Mouse (Mus musculus) liver, embryonic 15.5 days (tissue): ENCODE measurements at regions not wholly inside any gene's neighbourhood (a gene's known extent, or its start where the extent isn't known, plus 50 kb on each side); places are given as distances from the start of the nearest gene placed in this dataset.

Experiments used
- ATAC-seq: fragments of 200-750 bp; cut with Nextera tagmentation; 2 replicates; pipeline ENCODE4 v1.8.0; 2017; ENCODE audit warnings: moderate number of reproducible peaks, mild to moderate bottlenecking, moderate library complexity; ENCODE audit not compliant: insufficient read depth
- H3K27ac ChIP-seq: fragments of 300-500 bp; sonication (generic); replicated peaks from 2 replicates; pipeline ENCODE4 v1.5.1; 2015; ENCODE audit warnings: mild to moderate bottlenecking, inconsistent platforms
- H3K27me3 ChIP-seq: fragments of 300-500 bp; sonication (generic); 2 replicates; pipeline ENCODE4 v1.6.1; 2015; ENCODE audit warnings: mild to moderate bottlenecking, inconsistent platforms
- H3K36me3 ChIP-seq: fragments of 300-500 bp; sonication (generic); replicated peaks from 2 replicates; pipeline ENCODE4 v1.6.1; 2015; ENCODE audit warnings: moderate library complexity, mild to moderate bottlenecking, inconsistent platforms
- H3K4me1 ChIP-seq: fragments of 300-500 bp; sonication (generic); replicated peaks from 2 replicates; pipeline ENCODE4 v1.6.1; 2015; ENCODE audit warnings: inconsistent platforms
- H3K4me2 ChIP-seq: fragments of 300-500 bp; sonication (generic); 2 replicates; pipeline ENCODE4 v1.6.1; 2015; ENCODE audit warnings: moderate library complexity, mild to moderate bottlenecking, inconsistent platforms
- H3K4me3 ChIP-seq: fragments of 300-500 bp; sonication (generic); replicated peaks from 2 replicates; pipeline ENCODE4 v1.5.1; 2015; ENCODE audit warnings: mild to moderate bottlenecking, inconsistent platforms
- H3K9ac ChIP-seq: fragments of 300-500 bp; sonication (generic); 2 replicates; pipeline ENCODE4 v1.6.1; 2015; ENCODE audit warnings: moderate library complexity, mild to moderate bottlenecking, inconsistent platforms
- H3K9me3 ChIP-seq: fragments of 300-500 bp; sonication (generic); replicated peaks from 2 replicates; pipeline ENCODE4 v1.6.1; 2016; ENCODE audit warnings: inconsistent platforms
- WGBS: fragments of 180-500 bp; shearing (Covaris S2); methylation state at CpG from one replicate; pipeline ENCODE4 v1.1.7; 2015; ENCODE audit warnings: mixed read lengths; ENCODE audit not compliant: insufficient replicate concordance; 5-methylcytosine and 5-hydroxymethylcytosine counted together

DNA sequence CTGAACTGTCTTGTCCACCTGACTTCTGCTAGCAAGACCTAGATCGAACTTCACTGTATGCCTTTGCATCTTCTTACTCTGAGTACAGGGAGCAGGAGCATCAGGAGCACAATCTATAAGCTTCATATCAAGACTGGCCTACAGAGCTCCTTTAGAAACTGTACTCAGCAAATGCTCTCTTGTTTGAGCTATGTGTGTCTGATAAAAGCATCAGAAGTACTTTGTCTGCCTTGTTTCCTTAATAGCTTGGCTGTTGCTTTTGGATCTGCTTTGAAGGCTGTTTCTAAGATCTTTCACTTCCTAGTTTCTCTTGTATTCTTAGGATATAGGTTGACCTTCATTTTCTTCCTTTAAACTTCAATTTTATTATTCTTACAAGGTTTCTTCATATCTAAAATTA is 175.3 kb upstream of the Cypt12 start:
- Histone ChIP-seq H3K4me3 (no peak overlapping the region), H3K36me3 (no peaks in the 10 kb centered on the region), H3K9me3 (no peaks in the 10 kb centered on the region), H3K27me3 (no peaks in the 10 kb centered on the region), H3K4me1 (no peaks in the 10 kb centered on the region), H3K4me2 (no peak overlapping the region), H3K9ac (no peak overlapping the region), H3K27ac (no peak overlapping the region)
- no peak for ATAC-seq
- WGBS = 62% methylated on average over 1 of the region's 1 CpGs

DNA sequence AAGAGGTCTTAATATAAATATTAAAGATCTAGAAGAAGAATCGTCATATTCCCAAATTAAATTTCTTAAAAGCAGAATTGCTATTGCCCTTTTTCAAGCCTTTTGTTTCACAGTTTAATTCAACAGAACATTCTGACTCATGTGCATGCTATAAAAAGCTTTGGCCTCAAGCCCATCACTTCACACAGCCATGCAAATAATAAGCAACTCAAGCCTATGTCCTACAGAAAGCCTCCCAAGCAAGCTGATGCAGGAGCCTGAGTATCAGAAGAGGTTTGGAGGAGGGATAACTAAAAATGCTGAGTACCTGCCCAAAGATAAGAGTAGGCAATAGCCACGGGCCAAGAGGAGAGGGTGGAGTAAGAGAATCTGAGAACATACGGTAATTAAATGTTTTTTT is 169.1 kb upstream of the Cypt12 start:
- H3K27me3 ChIP-seq = no peaks in the 10 kb centered on the region
- H3K4me3 ChIP-seq = no peak overlapping the region
- 39% methylated on average over 3 of the region's 3 CpGs for WGBS
- no peaks in the 10 kb centered on the region for H3K4me1 ChIP-seq
- ATAC-seq = no peak
- no peak overlapping the region for H3K27ac ChIP-seq
- H3K9me3 ChIP-seq = no peaks in the 10 kb centered on the region
- H3K4me2 ChIP-seq = no peak overlapping the region
- no peaks in the 10 kb centered on the region for H3K36me3 ChIP-seq
- H3K9ac ChIP-seq = no peak overlapping the region

DNA sequence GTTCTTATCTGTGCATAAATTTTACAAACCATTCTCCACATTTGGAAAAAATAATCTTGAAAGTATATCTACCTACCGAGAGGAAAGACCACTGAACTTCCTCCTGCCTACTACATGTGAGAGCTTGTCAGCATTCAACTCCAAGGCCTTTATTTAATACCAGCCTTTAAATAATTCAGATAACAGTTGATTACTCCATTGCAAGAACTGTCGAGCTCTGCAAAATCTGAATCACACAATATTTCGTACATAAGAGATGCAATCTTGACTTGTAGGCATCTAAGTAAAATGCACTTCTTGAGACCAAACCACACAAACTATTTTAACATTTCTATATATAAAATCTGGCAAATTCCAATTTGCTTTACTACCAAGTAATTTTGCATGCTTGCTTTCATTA is 164.1 kb upstream of the Cypt12 start:
- H3K9me3 ChIP-seq = no peaks in the 10 kb centered on the region
- H3K4me2 ChIP-seq = no peak overlapping the region
- WGBS = 48% methylated on average over 3 of the region's 3 CpGs

GRCm38 (mm10) chr3:17784587-17784986 is 163.6 kb upstream of the Cypt12 start:
- 33% methylated on average over 3 of the region's 3 CpGs for WGBS
- no peak overlapping the region for H3K4me2 ChIP-seq

More for the DNA sequence above, 164.1 kb upstream of the Cypt12 start:
- no peak overlapping the region for H3K9ac ChIP-seq
- peaks cover 42% of the 10 kb centered on the region for H3K27me3 ChIP-seq
- ATAC-seq = no peak
- no peak overlapping the region for H3K27ac ChIP-seq
- no peaks in the 10 kb centered on the region for H3K4me1 ChIP-seq
- no peak overlapping the region for H3K4me3 ChIP-seq
- no peaks in the 10 kb centered on the region for H3K36me3 ChIP-seq

DNA sequence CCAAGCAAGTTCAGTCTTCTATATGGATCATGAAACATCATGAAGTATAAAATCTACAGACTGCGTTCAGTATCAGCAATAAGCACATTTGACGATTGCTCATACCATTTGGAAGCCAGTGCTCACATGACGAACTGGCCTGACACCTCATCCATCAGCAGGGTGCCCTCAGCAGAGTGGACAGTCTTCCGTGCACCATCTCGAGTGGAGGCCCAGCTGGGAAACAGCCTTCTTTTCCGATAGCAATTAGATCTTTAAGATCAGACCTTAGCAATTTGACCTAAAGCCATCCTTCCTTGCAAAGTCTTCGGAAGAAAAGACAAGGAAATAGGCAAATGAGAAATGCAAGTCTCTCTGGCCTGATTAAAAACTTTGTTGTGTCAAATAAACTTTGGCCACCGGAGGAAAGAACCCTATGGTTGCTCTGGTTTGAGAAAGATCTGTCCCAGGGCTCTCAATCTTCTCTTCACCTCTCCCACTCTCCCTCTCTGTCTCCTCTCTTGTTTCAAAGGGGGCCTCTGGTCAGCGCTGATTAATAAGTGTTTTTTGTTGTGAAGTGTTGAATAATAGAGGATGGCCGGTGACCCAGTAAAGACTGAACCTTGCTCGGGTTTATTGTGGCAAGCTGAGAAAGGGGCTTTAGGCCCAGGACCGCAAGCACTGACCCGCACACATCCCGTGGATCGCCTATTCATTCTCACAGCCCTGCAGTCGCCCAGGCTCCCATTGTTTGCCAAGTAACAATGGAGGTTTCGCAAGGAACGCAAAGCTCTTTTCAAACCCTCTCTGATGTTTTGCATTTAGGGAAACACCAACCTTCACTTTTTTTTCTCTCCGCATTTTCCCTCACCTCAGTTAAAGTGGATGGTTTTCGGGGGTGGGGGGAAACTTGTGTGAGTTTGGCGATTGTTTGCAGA is 162.8 kb upstream of the Cypt12 start:
- H3K36me3 ChIP-seq = no peaks in the 10 kb centered on the region
- no peak overlapping the region for H3K27ac ChIP-seq
- no peak overlapping the region for H3K9ac ChIP-seq
- H3K4me3 ChIP-seq = no peak overlapping the region; the same call in 1 of the 2 replicates
- ATAC-seq = no peak
- H3K9me3 ChIP-seq = no peaks in the 10 kb centered on the region
- peak overlapping the region; percentile 51; the same call in 1 of the 2 replicates for H3K4me2 ChIP-seq
- 7% methylated on average over 21 of the region's 21 CpGs for WGBS
- no peaks in the 10 kb centered on the region for H3K4me1 ChIP-seq
- peaks cover 49% of the 10 kb centered on the region for H3K27me3 ChIP-seq

More at GRCm38 (mm10) chr3:17784587-17784986, 163.6 kb upstream of the Cypt12 start:
- H3K9me3 ChIP-seq = no peaks in the 10 kb centered on the region
- no peak overlapping the region for H3K4me3 ChIP-seq
- peaks cover 42% of the 10 kb centered on the region for H3K27me3 ChIP-seq
- no peak overlapping the region for H3K9ac ChIP-seq
- H3K4me1 ChIP-seq = no peaks in the 10 kb centered on the region
- H3K36me3 ChIP-seq = no peaks in the 10 kb centered on the region
- H3K27ac ChIP-seq = no peak overlapping the region
- ATAC-seq = no peak

DNA sequence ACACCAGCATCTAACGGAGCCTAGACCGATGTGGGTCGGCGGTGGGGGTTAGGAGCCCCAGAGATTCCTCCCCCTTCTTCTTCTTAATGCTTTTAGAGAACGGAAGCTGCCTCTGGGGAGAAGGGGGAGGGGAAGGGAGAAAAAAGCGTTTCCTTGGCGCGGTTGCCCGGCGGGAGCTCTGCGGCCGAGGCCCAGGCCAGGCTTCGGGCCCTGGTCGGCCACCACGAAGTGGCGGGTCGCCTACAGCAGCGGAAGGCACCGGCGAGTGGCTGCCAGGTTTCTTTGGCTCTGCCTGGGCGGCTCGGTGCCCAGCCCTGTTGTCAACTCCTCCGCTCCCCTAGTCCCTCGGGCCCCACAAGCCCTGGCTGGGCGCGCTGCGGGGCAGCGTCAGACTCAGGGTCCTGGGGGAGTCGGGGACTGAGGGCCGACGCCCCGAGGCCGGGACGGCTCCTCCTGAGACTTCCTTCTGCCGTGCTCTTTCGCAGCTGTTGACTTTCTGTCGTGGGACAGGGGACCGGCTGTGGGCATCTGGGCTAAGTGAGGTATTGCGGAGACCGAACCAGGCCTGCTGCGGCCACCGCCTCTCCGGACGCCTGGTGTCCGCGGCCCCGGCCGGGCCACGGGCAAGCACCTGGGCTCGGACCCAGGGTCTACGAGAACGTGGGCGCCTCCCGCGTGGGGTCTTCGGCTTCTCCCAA is 162.0 kb upstream of the Cypt12 start:
- Histone ChIP-seq H3K4me2 (peak overlapping the region; percentile 51), H3K27ac (no peak overlapping the region), H3K27me3 (peaks cover 57% of the 10 kb centered on the region), H3K9ac (no peak overlapping the region), H3K9me3 (no peaks in the 10 kb centered on the region), H3K4me1 (no peaks in the 10 kb centered on the region), H3K4me3 (no peak overlapping the region; the same call in 1 of the 2 replicates), H3K36me3 (no peaks in the 10 kb centered on the region)
- WGBS = 2% methylated on average over 54 of the region's 56 CpGs
- ATAC-seq = no peak

GRCm38 (mm10) chr3:17786721-17787442 is 161.3 kb upstream of the Cypt12 start:
- no peak overlapping the region for H3K4me3 ChIP-seq
- no peaks in the 10 kb centered on the region for H3K9me3 ChIP-seq
- H3K27me3 ChIP-seq = peaks cover 64% of the 10 kb centered on the region
- no peaks in the 10 kb centered on the region for H3K4me1 ChIP-seq
- no peaks in the 10 kb centered on the region for H3K36me3 ChIP-seq
- H3K9ac ChIP-seq = no peak overlapping the region
- no peak overlapping the region for H3K27ac ChIP-seq
- peak overlapping the region; percentile 51 for H3K4me2 ChIP-seq
- 2% methylated on average over 35 of the region's 35 CpGs for WGBS
- ATAC-seq = no peak

GRCm38 (mm10) chr3:17787443-17788333 is 160.5 kb upstream of the Cypt12 start:
- Histone ChIP-seq H3K36me3 (no peaks in the 10 kb centered on the region), H3K27ac (no peak overlapping the region), H3K27me3 (peaks cover 69% of the 10 kb centered on the region), H3K9me3 (no peaks in the 10 kb centered on the region), H3K4me2 (no peak overlapping the region), H3K4me1 (no peaks in the 10 kb centered on the region), H3K9ac (no peak overlapping the region), H3K4me3 (no peak overlapping the region)
- ATAC-seq = no peak
- 6% methylated on average over 18 of the region's 18 CpGs for WGBS

GRCm38 (mm10) chr3:17788334-17788720 is 159.9 kb upstream of the Cypt12 start:
- 25% methylated on average over 4 of the region's 4 CpGs for WGBS
- H3K9me3 ChIP-seq = no peaks in the 10 kb centered on the region
- no peaks in the 10 kb centered on the region for H3K36me3 ChIP-seq
- peaks cover 75% of the 10 kb centered on the region for H3K27me3 ChIP-seq
- ATAC-seq = no peak
- no peak overlapping the region for H3K4me3 ChIP-seq
- H3K27ac ChIP-seq = no peak overlapping the region
- no peak overlapping the region for H3K9ac ChIP-seq
- no peaks in the 10 kb centered on the region for H3K4me1 ChIP-seq
- H3K4me2 ChIP-seq = no peak overlapping the region

- no peak overlapping the region for H3K27ac ChIP-seq
- no peak overlapping the region for H3K4me3 ChIP-seq
- no peaks in the 10 kb centered on the region for H3K36me3 ChIP-seq
- H3K9ac ChIP-seq = no peak overlapping the region
- H3K27me3 ChIP-seq = peaks cover 81% of the 10 kb centered on the region
- no peaks in the 10 kb centered on the region for H3K9me3 ChIP-seq
- no peaks in the 10 kb centered on the region for H3K4me1 ChIP-seq
- 18% methylated on average over 3 of the region's 3 CpGs for WGBS
- ATAC-seq = no peak
- no peak overlapping the region for H3K4me2 ChIP-seq
These were observed 159.4 kb upstream of the Cypt12 start for GRCm38 (mm10) chr3:17788778-17789299.
